Mouse (Mus musculus) liver, postnatal 0 days (tissue): ENCODE measurements around the gene Ankrd24. TPM values are rescaled to one million over a fixed set of nuclear protein-coding genes. Genes with fewer than 3 reads are reported as not detected.

Experiments
- ATAC-seq: fragments of 200-750 bp; cut with Nextera tagmentation; 2 replicates; pipeline ENCODE4 v1.8.0; 2017; ENCODE audit warnings: mild to moderate bottlenecking, moderate library complexity
- DNase-seq: peaks from one replicate; pipeline ENCODE4 v3.0.0-alpha.2; 2016
- H3K27ac ChIP-seq: fragments of 300-500 bp; sonication (generic); 2 replicates; pipeline ENCODE4 v1.5.1; 2014; ENCODE audit warnings: antibody characterized with exemption, moderate library complexity, mild to moderate bottlenecking, low read depth
- H3K27me3 ChIP-seq: fragments of 300-500 bp; sonication (generic); 2 replicates; pipeline ENCODE4 v1.6.1; 2014; ENCODE audit warnings: low read length, control low read depth, mixed read lengths; ENCODE audit not compliant: insufficient read depth
- H3K36me3 ChIP-seq: fragments of 300-500 bp; sonication (generic); replicated peaks from 2 replicates; pipeline ENCODE4 v1.6.1; 2014; ENCODE audit warnings: mild to moderate bottlenecking, control low read depth, low read length, moderate library complexity, mixed read lengths; ENCODE audit not compliant: insufficient read depth
- H3K4me1 ChIP-seq: fragments of 300-500 bp; sonication (generic); 2 replicates; pipeline ENCODE4 v1.6.1; 2014; ENCODE audit warnings: antibody characterized with exemption, mild to moderate bottlenecking, control low read depth; ENCODE audit not compliant: insufficient read depth
- H3K4me2 ChIP-seq: fragments of 300-500 bp; sonication (generic); 2 replicates; pipeline ENCODE4 v1.6.1; 2014; ENCODE audit warnings: low read depth, mild to moderate bottlenecking, low read length, moderate library complexity, mixed read lengths
- H3K4me3 ChIP-seq: fragments of 300-500 bp; sonication (generic); 2 replicates; pipeline ENCODE4 v1.5.1; 2014; ENCODE audit warnings: low read depth, low read length
- H3K9ac ChIP-seq: fragments of 300-500 bp; sonication (generic); replicated peaks from 2 replicates; pipeline ENCODE4 v1.6.1; 2014; ENCODE audit warnings: mild to moderate bottlenecking, moderate library complexity
- H3K9me3 ChIP-seq: fragments of 300-500 bp; sonication (generic); 2 replicates; pipeline ENCODE4 v1.6.1; 2016; ENCODE audit warnings: mild to moderate bottlenecking, control low read depth, low read length, mixed read lengths
- CTCF ChIP-seq: sonication (generic); IDR thresholded peaks from 2 replicates; pipeline ENCODE4 v1.5.1; 2016; ENCODE audit warnings: antibody characterized with exemption, low read depth
- EP300 ChIP-seq: IDR thresholded peaks from 2 replicates; pipeline ENCODE4 v1.6.1; 2016; ENCODE audit warnings: antibody characterized with exemption, low read depth, mild to moderate bottlenecking
- WGBS: fragments of 180-500 bp; shearing (Covaris S2); extraction: QIAGEN DNeasy Blood & Tissue Kit; methylation state at CpG from one replicate; pipeline ENCODE4 v1.1.7; 2014; ENCODE audit not compliant: insufficient replicate concordance; 5-methylcytosine and 5-hydroxymethylcytosine counted together
- polyA plus RNA-seq: library from polyadenylated mRNA; unstranded; fragments of >200 nt; fragmentation: Nextera tagmentation; extraction: Ambion mirVana; gene quantifications from 2 replicates; pipeline ENCODE4 v1.2.1, GENCODE M21; 2015

The Ankrd24 gene
- polyA plus RNA-seq: 1.8 and 2.1 TPM in 2 replicates

GRCm38 (mm10) chr10:81628390-81628789, at the start of gene Ankrd24:
Gene Ankrd24, plus strand, starts transcription at chr10:81628540.
- DNase-seq (no peak), ATAC-seq (no peak)
- Histone ChIP-seq H3K4me2 (peak within 1 kb of the TSS; percentile 93), H3K27ac (peak within 1 kb of the TSS; percentile 91), H3K4me1 (peaks cover 18% of the 10 kb centered on the region), H3K9ac (peak within 1 kb of the TSS; percentile 73), H3K9me3 (no peaks in the 10 kb centered on the region), H3K4me3 (peak within 1 kb of the TSS; percentile 80), H3K36me3 (0 out of 2 replicates have a peak, but pooled peaks cover 5% of the 10 kb centered on the region), H3K27me3 (no peaks in the 10 kb centered on the region)
- 83% methylated on average over 16 of the region's 16 CpGs for WGBS
- TF ChIP-seq EP300: no peak
- TF ChIP-seq CTCF: no peak

DNA sequence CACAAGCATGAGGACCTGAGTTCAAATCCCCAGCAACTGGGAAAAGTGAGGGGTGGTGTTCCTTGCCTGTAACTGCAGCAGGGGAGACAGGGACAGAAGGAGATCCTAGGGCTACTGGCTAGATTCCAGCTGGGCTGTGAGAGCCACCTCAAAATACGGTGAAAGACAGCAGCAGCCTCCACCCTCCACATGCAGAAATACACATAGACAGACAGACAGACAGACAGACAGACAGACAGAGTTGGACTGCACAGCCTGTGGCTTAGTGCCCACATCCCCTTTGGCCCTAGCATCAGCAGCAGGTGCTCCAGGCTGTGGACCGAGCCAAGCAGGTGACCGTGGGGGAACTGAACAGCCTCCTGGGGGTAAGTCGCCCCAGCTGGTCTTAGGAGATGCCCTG, 48.4 kb upstream of the Ankrd24 start:
- H3K4me3 ChIP-seq: no peak overlapping the region
- no peak for DNase-seq
- peaks cover 16% of the 10 kb centered on the region for H3K4me1 ChIP-seq
- no peak overlapping the region for H3K9ac ChIP-seq
- no peaks in the 10 kb centered on the region for H3K36me3 ChIP-seq
- no peaks in the 10 kb centered on the region for H3K9me3 ChIP-seq
- H3K4me2 ChIP-seq: peak overlapping the region; percentile 42
- peak; percentile 26; the same call in 1 of the 2 replicates for ATAC-seq
- H3K27ac ChIP-seq: no peak overlapping the region
- peaks cover 13% of the 10 kb centered on the region; the same call in 1 of the 2 replicates for H3K27me3 ChIP-seq
- 59% methylated on average over 4 of the region's 4 CpGs for WGBS
- TF ChIP-seq CTCF (no peak), EP300 (no peak)

DNA sequence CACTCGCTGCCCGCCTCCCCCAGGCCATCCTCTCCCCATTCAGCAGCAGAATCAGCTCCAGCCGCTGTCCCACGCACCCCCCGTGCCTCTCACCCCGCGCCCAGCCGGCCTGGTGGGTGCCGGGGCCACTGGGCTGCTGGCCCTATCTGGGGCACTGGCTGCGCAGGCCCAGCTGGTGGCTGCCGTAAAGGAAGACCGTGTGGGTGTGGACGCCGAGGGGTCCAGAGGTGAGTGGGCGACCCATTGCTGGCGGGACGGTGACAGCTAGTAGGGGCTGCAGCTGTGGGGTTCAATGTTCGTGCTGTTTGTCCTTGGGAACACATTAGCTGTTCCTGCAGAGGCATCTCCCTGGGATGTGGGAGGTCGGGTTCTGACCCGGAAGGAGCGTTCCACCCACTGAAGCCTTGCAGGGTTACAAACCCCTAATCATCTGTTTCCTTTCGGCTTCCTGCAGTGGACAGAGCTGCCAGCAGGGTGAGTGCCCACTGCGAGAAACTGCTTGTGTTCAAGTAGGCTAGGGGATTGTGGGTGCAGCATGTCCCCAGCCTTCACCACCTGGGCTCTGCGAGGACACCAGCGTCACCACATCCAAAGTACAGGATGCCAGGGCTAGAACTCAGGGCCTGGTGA, 47.8 kb upstream of the Ankrd24 start:
- ATAC-seq: peak; percentile 52
- H3K27me3 ChIP-seq: peaks cover 9% of the 10 kb centered on the region; the same call in 1 of the 2 replicates

GRCm38 (mm10) chr10:81583347-81583746, 45.0 kb upstream of the Ankrd24 start:
- peaks cover 4% of the 10 kb centered on the region; the same call in 1 of the 2 replicates for H3K4me1 ChIP-seq
- no peak for ATAC-seq
- H3K27ac ChIP-seq: no peak overlapping the region
- no peak overlapping the region for H3K9ac ChIP-seq
- H3K9me3 ChIP-seq: no peaks in the 10 kb centered on the region
- no peak for DNase-seq
- H3K4me3 ChIP-seq: no peak overlapping the region
- 0 out of 2 replicates have a peak, but pooled peaks cover 3% of the 10 kb centered on the region for H3K27me3 ChIP-seq
- WGBS: 61% methylated on average over 6 of the region's 6 CpGs
- TF ChIP-seq EP300: no peak
- TF ChIP-seq CTCF: no peak
- H3K4me2 ChIP-seq: no peak overlapping the region
- H3K36me3 ChIP-seq: no peaks in the 10 kb centered on the region

More for the DNA sequence above, 47.8 kb upstream of the Ankrd24 start:
- Histone ChIP-seq H3K4me1 (peaks cover 10% of the 10 kb centered on the region), H3K36me3 (no peaks in the 10 kb centered on the region), H3K4me2 (peak overlapping the region; percentile 42), H3K27ac (no peak overlapping the region), H3K4me3 (no peak overlapping the region), H3K9me3 (no peaks in the 10 kb centered on the region), H3K9ac (no peak overlapping the region)
- WGBS: 33% methylated on average over 25 of the region's 25 CpGs
- DNase-seq: no peak
- TF ChIP-seq CTCF (peak; percentile 60), EP300 (no peak)

- Histone ChIP-seq H3K27me3 (no peaks in the 10 kb centered on the region), H3K4me2 (no peak overlapping the region), H3K9ac (no peak overlapping the region), H3K27ac (no peak overlapping the region), H3K9me3 (no peaks in the 10 kb centered on the region), H3K4me1 (no peaks in the 10 kb centered on the region), H3K4me3 (no peak overlapping the region), H3K36me3 (no peaks in the 10 kb centered on the region)
- TF ChIP-seq CTCF (no peak), EP300 (no peak)
- ATAC-seq: no peak
- no peak for DNase-seq
- 70% methylated on average over 7 of the region's 7 CpGs for WGBS
These were observed 39.6 kb upstream of the Ankrd24 start for GRCm38 (mm10) chr10:81588739-81589138.

DNA sequence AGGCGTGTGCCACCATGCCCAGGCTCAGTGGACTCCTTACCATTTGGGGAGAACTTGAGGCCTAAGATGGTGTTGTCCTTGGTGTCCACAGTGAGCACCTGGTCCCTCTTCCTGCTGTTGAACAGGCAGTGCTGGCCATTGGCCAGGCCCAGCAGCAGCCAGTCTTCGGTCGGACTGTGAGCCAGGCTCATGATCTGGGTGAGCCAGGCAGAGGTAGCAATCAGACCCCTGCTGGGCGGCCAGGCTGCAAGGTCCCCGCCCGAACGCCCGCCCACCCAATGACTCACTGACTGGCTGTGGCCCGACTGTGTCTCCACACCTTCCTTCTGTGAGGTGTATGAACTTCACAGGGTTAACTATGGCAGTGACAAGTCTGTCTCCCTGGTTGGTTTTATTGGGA, 36.5 kb upstream of the Ankrd24 start:
- Histone ChIP-seq H3K4me3 (no peak overlapping the region), H3K36me3 (no peaks in the 10 kb centered on the region), H3K27me3 (no peaks in the 10 kb centered on the region), H3K27ac (no peak overlapping the region), H3K9ac (no peak overlapping the region), H3K4me1 (peaks cover 8% of the 10 kb centered on the region), H3K4me2 (no peak overlapping the region), H3K9me3 (no peaks in the 10 kb centered on the region)
- TF ChIP-seq CTCF (no peak), EP300 (no peak)
- ATAC-seq: no peak
- WGBS: 80% methylated on average over 9 of the region's 9 CpGs
- DNase-seq: no peak
